Mouse (Mus musculus): ENCODE data around the gene Alg12. TPM values are rescaled to one million over a fixed set of nuclear protein-coding genes. Genes with fewer than 3 reads are reported as not detected.
"Not testable (repeated sequence)": the region's sequence is repeated elsewhere in the genome, so short reads cannot be mapped to it uniquely, and the experiment has no call there.

Alg12 gene
- polyA plus RNA-seq, 2 experiments from 2014 or later = 17.1 to 23.5 TPM

- ATAC-seq = no peak
Observed at GRCm38 (mm10) chr15:88830696-88831095, 11.6 kb upstream of the Alg12 start.

DNA sequence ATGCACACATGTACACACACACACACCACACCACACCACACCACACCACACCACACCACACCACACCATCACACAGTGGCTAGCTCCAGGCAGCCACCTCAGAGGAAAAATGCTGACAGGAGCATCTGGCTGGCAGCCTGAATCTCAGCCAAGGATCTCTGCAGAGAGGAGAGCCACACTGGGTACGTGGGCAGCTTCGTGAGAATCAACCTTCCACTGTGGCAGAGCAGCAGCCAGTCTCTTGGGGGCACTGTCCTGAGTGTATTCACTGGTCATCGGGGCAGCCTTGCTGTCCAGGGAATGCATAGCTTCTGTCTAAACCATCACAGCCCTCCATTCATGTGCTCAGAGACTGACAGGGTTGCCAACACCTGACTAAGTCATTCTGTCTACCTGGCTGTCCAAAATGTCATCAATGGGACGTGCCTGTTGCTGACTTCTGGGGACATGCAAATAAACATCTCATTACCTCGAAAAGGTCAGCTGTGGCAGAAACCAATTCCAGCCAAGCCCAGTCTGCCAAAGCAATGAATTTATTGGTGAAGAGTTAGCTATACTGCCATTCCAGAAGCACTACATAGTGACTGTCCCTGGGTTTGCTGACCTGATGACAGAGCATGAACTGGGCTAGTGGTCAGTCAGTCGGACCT is 10.8 kb upstream of the Alg12 start:
- ATAC-seq = no peak

DNA sequence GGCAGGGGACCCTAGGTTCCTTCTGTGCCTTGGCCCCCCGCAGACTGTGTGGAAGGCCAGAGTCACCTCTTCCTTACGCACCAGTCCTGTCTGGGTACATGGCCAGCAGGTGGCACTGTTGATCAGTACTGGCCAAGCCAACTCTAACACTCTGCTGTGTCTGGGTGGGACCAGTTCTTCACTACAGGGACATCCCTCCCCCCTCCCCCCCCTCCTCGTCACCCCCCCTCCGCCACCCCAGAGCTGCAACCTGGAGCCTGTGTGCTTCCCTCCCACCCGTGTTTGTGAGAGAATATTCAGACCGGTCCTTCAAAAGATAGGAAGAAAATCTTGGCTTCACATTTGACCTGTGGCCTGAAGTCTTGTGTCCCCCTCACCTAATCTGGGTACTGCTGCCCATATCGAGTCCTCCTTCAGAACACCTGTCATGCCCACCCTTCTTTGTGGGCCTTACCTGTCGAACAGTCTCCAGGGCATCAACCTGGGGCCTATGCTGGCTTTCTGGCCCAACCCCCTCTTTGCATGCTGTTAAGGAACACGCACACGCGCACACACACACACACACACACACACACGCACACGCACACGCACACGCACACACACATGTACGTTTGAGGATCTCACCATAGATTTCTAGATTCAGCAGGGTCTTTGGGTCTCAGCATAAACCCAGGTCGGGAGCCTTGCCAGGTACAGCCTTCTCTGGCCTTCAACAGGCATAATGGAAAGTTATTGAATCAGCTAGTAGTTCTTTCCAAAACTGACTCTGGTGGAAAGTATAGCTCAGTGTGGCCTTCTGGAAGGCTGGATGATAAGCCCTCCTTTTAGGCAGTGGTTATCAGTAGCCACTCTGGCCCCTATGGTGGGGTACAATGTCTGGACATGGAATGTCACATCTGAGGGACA is 9.9 kb upstream of the Alg12 start:
- ATAC-seq = peak; percentile 96

DNA sequence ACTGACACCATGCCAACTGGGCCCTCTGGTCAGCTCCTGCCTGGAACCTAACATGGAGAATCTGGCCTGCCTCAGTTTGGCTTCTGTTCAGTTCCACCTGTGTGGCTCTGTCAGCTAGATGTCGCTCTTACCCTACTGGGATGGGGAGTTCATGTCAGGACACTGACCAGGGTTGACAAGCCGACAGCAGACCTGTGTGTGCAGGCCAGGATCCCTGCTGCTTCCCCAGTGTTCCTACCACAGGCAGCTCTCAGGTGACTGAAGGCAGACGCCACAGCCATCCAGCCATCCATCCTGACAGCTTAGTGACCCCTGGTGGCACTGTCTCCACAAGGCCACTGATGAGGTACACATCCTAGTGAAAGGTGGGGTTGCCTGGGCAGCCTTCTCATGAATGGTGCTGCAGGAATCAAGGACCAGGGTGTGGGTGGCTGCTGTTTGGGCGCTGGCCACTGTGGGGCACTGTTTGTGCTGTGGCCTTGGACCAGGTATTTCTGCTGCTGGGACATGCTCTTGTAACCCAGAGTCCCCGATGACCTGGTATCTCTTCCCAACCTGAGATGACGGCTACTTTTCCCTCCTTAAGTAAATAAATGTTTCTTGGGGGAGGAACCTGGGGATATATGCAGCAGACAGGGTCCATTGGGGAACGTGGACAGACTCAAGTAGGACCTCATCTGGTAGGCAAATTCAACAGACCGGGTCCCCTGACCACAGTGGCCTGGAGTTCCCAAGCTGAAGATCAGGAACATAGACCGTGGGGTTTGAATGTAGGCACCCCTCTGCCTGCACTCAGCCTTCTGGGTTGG is 9.1 kb upstream of the Alg12 start:
- ATAC-seq = peak; percentile 62

DNA sequence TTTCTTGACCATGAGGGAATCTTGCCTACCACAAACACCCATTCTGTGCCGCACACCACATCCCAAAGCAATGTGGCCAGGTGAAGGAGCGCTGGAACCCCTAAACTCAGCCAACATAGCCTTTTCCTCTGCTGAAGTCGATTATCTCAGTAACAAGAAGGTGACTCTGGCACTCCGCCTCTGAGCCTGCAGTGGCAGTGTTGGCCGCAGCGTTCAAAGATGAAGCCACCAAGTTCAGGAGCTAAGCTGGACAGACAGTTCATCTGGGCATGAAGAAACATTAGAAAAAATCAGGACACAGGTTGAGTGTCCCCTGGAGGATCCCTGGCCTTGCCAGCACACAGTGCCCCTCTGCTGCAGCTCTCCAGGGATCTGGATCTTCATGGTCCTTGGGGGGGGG is 8.3 kb upstream of the Alg12 start:
- no peak for ATAC-seq

DNA sequence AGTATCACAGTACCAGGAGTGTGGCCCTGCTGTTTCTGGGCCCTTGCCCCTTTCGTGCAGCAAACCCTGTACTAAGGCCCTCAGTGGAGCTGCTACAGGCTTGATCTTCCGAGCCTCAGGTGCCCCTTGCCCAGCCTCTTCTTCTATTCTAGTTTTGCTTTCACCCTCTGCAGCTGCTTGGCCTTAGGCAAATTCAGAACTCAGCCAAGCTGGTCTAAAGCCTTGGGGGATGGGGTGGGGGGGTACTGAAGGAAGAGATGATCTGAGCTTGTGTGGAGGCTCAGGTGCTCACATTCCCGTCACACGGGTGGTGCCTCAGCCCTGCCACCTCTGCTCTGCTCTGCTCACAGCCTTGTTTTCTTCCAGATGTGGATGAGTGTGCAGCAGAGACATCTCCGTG is 4.3 kb upstream of the Alg12 start:
- no peak for ATAC-seq

- no peak for ATAC-seq
Observed at GRCm38 (mm10) chr15:88822513-88822912, 3.4 kb upstream of the Alg12 start.

DNA sequence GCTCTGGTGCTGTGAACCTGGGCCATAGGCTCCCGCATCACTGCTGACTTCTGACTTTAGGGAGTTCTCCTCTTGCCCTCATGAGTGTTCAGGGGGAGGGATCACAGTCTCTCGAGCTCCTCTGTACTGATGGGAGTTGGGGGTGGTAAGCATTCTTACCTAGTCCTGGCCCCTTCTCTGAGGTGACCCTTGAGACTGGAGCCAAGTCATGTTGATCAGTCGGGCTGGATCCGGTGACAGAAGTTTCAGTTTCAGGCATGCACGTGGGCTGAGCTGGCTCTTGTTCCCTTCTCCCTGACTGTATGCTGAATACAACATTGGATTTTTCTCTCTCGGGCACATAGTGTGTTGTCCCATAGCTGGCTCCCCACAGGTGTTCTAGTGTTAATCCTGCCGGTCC is 2.3 kb upstream of the Alg12 start:
- no peak for ATAC-seq

- no peak for ATAC-seq
Observed at GRCm38 (mm10) chr15:88819906-88820303, 787 bp upstream of the Alg12 start.

DNA sequence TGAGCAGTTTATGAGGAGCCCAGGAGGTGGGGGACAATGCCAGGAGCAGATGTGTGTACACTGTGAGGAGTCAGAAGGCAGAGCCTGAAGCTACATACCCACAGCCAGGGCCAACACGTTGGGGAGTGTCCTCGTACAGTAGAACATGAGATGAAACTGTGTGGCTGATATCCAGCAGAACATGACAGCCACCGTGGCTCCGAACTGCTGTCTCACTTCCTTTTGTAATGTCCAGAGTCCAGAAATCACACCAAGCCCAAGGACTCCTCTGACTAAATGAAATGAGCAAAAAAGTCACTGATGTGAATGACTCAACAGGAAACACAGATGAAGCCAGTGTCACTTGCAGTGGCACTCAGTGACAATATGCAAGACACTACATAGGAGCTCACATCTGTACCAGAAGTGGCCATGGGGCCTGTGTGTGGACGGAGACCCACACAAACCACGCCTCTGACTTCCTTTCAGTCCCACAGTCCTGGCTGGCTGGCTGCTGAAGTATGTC is 3.9 kb downstream of the Alg12 start:
- no peak for ATAC-seq

GRCm38 (mm10) chr15:88814411-88815047 is 4.6 kb downstream of the Alg12 start:
- ATAC-seq = no peak

- ATAC-seq = not testable (repeated sequence)
Observed at GRCm38 (mm10) chr15:88813873-88814272, 5.2 kb downstream of the Alg12 start.

DNA sequence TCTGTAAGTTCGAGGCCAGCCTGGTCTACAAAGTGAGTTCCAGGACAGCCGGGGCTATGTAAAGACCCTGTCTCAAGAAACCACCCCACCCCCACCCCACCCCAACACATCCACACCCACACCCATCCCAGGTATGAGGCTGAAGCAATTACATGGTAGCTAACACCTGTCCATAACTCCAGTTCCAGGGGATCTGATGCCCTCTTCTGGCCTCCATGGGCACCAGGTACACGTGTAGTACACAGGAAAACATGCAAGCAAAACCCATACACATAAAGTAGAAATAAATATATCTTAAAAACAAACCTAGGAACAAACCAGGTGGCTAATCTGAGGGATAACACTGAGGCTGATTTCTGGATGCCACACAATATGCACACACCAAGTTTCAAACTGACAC is 5.9 kb downstream of the Alg12 start:
- ATAC-seq = no peak

- no peak for ATAC-seq
Observed at GRCm38 (mm10) chr15:88810369-88810768, 8.7 kb downstream of the Alg12 start.

- no peak for ATAC-seq
Observed at GRCm38 (mm10) chr15:88808121-88808520, 11.0 kb downstream of the Alg12 start.

DNA sequence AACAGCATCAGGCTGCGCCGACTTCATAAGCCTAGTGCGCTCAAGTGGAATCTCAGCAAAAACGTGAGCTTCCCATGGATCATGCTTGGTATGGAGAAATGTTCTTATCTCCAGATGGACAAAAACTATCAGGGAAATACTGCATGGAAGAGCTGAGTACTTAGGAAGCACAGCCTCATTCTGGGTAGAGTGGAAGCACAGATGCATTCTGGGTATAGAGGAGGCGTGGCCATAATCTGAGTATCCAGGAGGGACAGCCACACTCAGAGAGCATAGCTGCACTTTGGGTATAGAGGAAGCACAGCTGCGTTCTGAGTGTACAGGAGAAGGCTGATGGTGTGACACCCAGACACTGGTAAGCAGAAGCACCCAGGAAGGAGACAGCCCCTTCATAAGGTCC is 16.8 kb downstream of the Alg12 start:
- no peak for ATAC-seq

DNA sequence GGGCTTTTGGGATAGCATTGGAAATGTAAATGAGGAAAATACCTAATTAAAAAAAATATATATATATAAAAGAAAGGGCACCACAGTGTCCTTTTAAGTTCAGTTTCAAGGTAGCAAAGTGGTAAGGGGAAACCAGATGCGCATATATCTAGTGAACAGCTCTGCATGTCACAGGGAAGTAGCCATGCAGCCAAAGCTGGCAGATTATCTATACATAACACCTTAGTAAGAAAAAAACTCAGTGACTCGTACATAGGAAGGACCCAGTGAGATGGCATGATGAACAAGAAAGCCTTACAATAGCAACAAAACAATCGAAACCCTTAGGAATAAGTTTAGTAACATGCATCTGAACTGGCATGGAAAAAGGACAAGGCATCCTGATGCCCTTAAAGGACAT is 17.2 kb downstream of the Alg12 start:
- ATAC-seq = no peak

- no peak for ATAC-seq
Observed at GRCm38 (mm10) chr15:88800921-88801354, 18.2 kb downstream of the Alg12 start.

- no peak for ATAC-seq
Observed at GRCm38 (mm10) chr15:88799950-88800371, 19.2 kb downstream of the Alg12 start.

DNA sequence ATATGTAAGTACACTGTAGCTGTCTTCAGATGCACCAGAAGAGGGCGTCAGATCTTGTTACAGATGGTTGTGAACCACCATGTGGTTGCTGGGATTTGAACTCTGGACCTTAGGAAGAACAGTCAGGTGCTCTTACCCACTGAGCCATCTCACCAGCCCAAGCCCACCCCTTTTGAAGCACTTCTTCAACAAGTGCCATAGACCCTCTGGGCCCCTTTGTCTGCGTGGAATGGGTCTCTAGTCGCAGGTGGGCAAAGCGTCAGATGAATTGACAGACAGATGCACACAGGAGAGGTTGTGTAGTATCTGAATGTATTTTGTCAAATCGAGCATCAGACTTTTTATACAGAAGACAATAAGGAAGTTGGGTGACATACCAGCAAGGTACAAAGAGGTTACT is 24.4 kb downstream of the Alg12 start:
- ATAC-seq = not testable (repeated sequence)

DNA sequence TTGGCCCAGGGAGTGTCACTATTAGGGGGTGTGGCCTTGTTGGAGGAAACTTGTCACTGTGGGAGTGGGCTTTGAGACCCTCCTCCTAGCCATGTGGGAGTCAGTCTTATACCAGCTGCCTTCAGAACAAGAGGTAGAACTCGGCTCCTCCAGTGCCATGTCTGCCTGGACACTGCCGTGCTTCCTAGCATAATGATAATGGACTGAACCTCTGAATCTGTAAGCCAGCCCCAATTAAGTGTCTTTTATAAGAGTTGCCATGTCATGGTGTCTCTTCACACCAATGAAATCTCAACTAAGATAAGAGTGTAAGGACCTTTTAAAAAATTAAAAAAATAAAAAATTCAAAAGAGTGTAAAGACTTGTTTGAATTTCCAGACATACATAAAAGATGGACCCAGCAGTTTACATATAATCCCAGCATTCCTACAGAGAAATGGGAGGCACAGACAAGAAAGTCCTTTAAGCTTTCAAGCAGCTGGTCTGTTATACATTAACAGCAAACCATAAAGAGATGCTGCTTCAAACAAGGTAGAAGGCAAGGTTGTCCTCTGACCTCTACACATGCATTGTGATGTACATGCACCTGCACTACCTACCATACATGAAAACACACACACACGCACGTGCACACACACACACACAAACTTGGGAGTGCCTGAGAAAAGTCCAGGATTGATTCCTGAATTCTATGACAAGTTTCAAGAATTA is 26.8 kb downstream of the Alg12 start:
- no peak for ATAC-seq

GRCm38 (mm10) chr15:88774630-88775029 is 44.5 kb downstream of the Alg12 start:
- not testable (repeated sequence) for ATAC-seq
